Mouse (Mus musculus) ES-E14 (cell line): Measurements from ENCODE around the gene Hdac10. TPM values are rescaled to one million over a fixed set of nuclear protein-coding genes. Genes with fewer than 3 reads are reported as not detected.

Experiments used
- DNase-seq: peaks from one replicate; pipeline ENCODE4 v3.0.0-alpha.2; 2013; ENCODE audit warnings: low read depth, low spot score
- H3K27ac ChIP-seq: 2 replicates; pipeline ENCODE4 v1.5.1; 2012; ENCODE audit warnings: low read depth, mild to moderate bottlenecking, low read length, moderate library complexity, mixed read lengths; ENCODE audit not compliant: poor library complexity, insufficient read depth, severe bottlenecking
- H3K36me3 ChIP-seq: 2 replicates; pipeline ENCODE4 v1.6.1; 2012; ENCODE audit warnings: mild to moderate bottlenecking, low read length, moderate library complexity, mixed read lengths; ENCODE audit not compliant: control insufficient read depth, poor library complexity, insufficient read depth, severe bottlenecking
- H3K4me1 ChIP-seq, 2 experiments: fragments of 150-350 bp in 1 of 2; sonication (generic) in 1 of 2; 2 replicates each; pipeline ENCODE4 v1.6.1; 2012; ENCODE audit warnings: low read length in 2 of 2, mild to moderate bottlenecking in 1 of 2, mixed read lengths in 1 of 2; ENCODE audit not compliant: control insufficient read depth in 2 of 2, insufficient read depth in 2 of 2, poor library complexity in 1 of 2
- H3K4me3 ChIP-seq, 2 experiments: fragments of 150-350 bp in 1 of 2; sonication (generic) in 1 of 2; 2 replicates each; pipeline ENCODE4 v1.5.1; 2012; ENCODE audit warnings: low read length in 2 of 2, low read depth in 1 of 2, mild to moderate bottlenecking in 1 of 2, mixed read lengths in 1 of 2; ENCODE audit not compliant: insufficient read depth in 1 of 2, poor library complexity in 1 of 2, severe bottlenecking in 1 of 2
- H3K9ac ChIP-seq: 2 replicates; pipeline ENCODE4 v1.6.1; 2012; ENCODE audit warnings: low read depth, mild to moderate bottlenecking, low read length, mixed read lengths; ENCODE audit not compliant: poor library complexity, insufficient read depth, severe bottlenecking
- H3K9me3 ChIP-seq: fragments of 150-350 bp; sonication (generic); 2 replicates; pipeline ENCODE4 v1.6.1; 2012; ENCODE audit warnings: low read depth, mild to moderate bottlenecking, low read length; ENCODE audit not compliant: control insufficient read depth, insufficient read depth
- CHD2 ChIP-seq: IDR thresholded peaks from 2 replicates; pipeline ENCODE4 v1.6.1; 2014; ENCODE audit warnings: mild to moderate bottlenecking, low read depth, low read length, inconsistent platforms
- HCFC1 ChIP-seq: IDR thresholded peaks from 2 replicates; pipeline ENCODE4 v1.6.1; 2012; ENCODE audit warnings: low read length, inconsistent platforms, borderline replicate concordance; ENCODE audit not compliant: insufficient read depth
- MAFK ChIP-seq: IDR thresholded peaks from 2 replicates; pipeline ENCODE4 v1.6.1; 2014; ENCODE audit warnings: mild to moderate bottlenecking, low read depth, low read length, inconsistent platforms; ENCODE audit not compliant: insufficient read depth
- ZC3H11A ChIP-seq: IDR thresholded peaks from 2 replicates; pipeline ENCODE4 v1.6.1; 2012; ENCODE audit warnings: low read depth, mild to moderate bottlenecking, inconsistent platforms, low read length, borderline replicate concordance
- ZNF384 ChIP-seq: IDR thresholded peaks from 2 replicates; pipeline ENCODE4 v1.6.1; 2012; ENCODE audit warnings: low read depth, low read length, inconsistent platforms
- in situ Hi-C, 2 experiments: fragments of 600-800 bp; cut with MboI; formaldehyde crosslinking; loops; one replicate each; pipeline ENCODE4 v1.15.1; 2025; ENCODE audit warnings: low sequenced_read_pairs in 2 of 2, inconsistent platforms in 1 of 2; ENCODE audit not compliant: unreplicated experiment in 2 of 2
- total RNA-seq: library from RNA; depleted of rRNA; stranded (reverse); fragments of 300-350 nt; gene quantifications from 2 replicates; pipeline ENCODE4 v1.2.3, GENCODE M21; 2012

Hdac10 gene
- total RNA-seq, 1 experiment: 7.4 TPM

DNA sequence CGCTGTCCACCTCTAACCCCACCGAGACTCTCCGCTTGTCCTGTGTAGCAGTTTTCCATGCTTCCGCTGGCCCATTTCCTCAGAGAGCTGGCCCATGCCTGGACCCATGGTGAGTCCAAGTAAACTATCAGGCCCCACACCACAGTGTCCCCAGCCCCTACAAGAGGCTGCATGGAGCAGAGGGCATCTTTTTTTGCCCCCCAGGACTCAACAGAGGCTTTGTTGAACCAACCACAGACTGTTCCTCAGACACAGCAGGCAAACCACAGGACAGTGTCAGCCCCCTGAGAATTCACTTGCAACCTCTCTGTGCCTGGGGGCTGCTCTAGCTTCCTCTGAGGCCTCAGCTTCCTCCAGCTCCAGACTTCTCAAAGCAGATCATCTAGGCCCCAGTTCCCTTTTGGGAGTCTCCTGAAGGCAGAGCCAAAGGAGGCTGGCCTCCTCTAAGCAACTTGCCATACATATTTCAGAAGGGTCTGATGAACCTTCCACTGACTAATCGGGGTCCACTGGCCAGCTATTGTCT, 43.1 kb upstream of the Hdac10 start:
- peaks cover 2 to 58% of the 10 kb centered on the region in 2 experiments; a peak in 3 of 4 replicates for H3K4me1 ChIP-seq
- in situ Hi-C loops: no loop called here
- no peak overlapping the region for H3K27ac ChIP-seq
- H3K9me3 ChIP-seq: no peaks in the 10 kb centered on the region
- TF ChIP-seq HCFC1: no peak
- no peak for TF ChIP-seq ZNF384
- no peak for TF ChIP-seq CHD2
- no peak for TF ChIP-seq ZC3H11A
- TF ChIP-seq MAFK: no peak
- no peak overlapping the region for H3K4me3 ChIP-seq
- no peak overlapping the region for H3K9ac ChIP-seq
- no peak for DNase-seq
- peaks cover 25% of the 10 kb centered on the region for H3K36me3 ChIP-seq

DNA sequence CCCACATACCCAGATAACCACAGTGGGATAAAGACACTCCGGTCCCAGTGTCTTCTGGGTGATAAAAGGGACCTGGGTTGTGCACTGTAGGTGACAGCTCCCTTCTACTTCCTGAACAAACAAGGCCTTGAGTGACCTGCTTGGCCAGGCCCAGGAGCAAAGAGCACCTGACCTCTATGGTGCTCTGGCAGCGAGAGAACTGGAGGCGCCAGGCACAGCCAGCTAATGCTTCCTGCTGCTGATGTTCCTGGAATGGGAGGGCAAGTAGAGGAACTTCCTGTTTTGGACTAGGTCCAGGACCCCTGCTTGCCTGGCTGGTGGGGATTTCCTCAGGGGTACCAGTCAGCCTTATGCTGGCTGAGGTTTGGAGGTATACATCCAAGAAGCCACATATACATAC, 41.6 kb upstream of the Hdac10 start:
- Histone ChIP-seq H3K4me1 (peaks cover 2 to 53% of the 10 kb centered on the region in 2 experiments; a peak in 3 of 4 replicates), H3K9me3 (no peaks in the 10 kb centered on the region), H3K4me3 (no peak overlapping the region), H3K27ac (no peak overlapping the region), H3K9ac (no peak overlapping the region), H3K36me3 (peaks cover 39% of the 10 kb centered on the region)
- in situ Hi-C loops: no loop called here
- no peak for DNase-seq
- TF ChIP-seq CHD2 (no peak), HCFC1 (no peak), MAFK (no peak), ZNF384 (no peak), ZC3H11A (no peak)

DNA sequence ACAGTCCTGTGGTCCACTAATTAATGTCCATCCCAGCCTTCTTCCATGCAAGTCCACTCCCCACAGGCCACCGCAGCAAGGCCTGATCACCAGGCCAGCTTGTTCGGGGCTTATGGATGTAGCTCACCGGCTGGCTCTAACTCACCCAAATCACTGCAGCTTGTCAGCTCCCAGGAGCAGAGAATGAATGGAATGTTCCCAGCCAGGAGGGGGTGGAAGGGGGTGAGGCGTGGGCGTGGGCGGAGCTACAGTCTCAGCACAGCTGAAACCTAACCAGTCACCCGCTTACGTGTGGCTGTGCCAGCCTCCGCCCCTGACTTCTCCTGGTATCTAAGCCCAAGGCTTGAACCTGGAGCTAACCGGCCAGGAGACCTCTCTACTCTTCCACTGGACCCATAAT, 40.9 kb upstream of the Hdac10 start:
- in situ Hi-C loops: no loop called here
- Histone ChIP-seq H3K9me3 (no peaks in the 10 kb centered on the region), H3K9ac (0 out of 2 replicates have a peak overlapping the region, but pooled peaks have one; percentile 35), H3K4me1 (peaks cover 2 to 46% of the 10 kb centered on the region in 2 experiments; a peak in 3 of 4 replicates), H3K36me3 (peaks cover 45% of the 10 kb centered on the region), H3K27ac (no peak overlapping the region), H3K4me3 (peak overlapping the region in 1 of 2 experiments; percentile 14; a peak in 1 of 4 replicates)
- DNase-seq: no peak
- TF ChIP-seq CHD2: no peak
- no peak for TF ChIP-seq ZNF384
- TF ChIP-seq ZC3H11A: no peak
- no peak for TF ChIP-seq MAFK
- no peak for TF ChIP-seq HCFC1

DNA sequence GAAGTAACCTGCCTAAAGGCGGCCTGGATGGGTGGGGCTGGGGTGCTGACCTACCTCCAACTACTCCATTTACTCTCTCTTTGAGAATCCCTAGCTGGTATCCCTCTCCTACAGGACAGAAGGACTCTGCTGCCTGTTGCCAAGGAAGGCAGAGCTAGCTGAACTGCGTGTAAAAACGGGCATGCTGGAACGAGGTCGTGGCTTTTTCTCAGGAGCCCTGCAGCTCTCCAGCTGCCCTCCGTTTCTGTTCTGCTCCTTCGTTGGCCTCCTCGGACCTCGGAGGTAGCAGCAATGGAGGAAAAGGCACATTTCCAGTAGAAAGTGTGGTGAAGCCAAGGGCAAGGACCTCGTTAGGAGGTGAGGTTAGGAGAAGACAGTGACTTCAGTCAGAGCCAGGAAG, 40.4 kb upstream of the Hdac10 start:
- Histone ChIP-seq H3K9me3 (no peaks in the 10 kb centered on the region), H3K4me3 (peak overlapping the region in 1 of 2 experiments; percentile 14; a peak in 1 of 4 replicates), H3K27ac (no peak overlapping the region), H3K9ac (no peak overlapping the region), H3K36me3 (peaks cover 50% of the 10 kb centered on the region), H3K4me1 (peaks cover 2 to 42% of the 10 kb centered on the region in 2 experiments; a peak in 3 of 4 replicates)
- in situ Hi-C loops: no loop called here
- no peak for TF ChIP-seq MAFK
- no peak for TF ChIP-seq CHD2
- no peak for TF ChIP-seq HCFC1
- no peak for TF ChIP-seq ZNF384
- no peak for TF ChIP-seq ZC3H11A
- DNase-seq: no peak

DNA sequence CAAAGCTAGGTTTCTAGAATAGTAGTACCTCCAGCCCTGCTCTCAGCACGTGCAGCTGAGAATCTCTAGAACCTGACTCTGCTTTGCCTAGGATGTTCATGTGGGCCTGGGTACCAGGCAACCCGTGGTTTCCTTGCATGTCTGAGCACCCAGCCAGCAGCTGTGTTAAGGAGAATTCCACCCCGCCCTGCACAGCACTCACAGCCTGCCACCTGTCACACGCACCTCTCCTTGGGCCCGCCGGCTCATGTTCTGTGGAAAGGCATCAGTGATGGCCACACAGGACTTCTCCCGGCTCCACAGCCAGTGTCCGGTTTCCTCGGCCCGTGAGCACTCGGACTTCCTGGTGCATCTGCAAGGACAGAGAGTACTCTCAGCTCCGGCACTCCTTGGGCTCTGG, 37.0 kb upstream of the Hdac10 start:
- TF ChIP-seq HCFC1 (no peak), ZNF384 (no peak), MAFK (no peak), CHD2 (no peak), ZC3H11A (no peak)
- Histone ChIP-seq H3K4me3 (no peak overlapping the region), H3K9me3 (no peaks in the 10 kb centered on the region), H3K4me1 (peaks cover 0 to 43% of the 10 kb centered on the region in 2 experiments; a peak in 3 of 4 replicates), H3K36me3 (peaks cover 75% of the 10 kb centered on the region), H3K9ac (no peak overlapping the region), H3K27ac (no peak overlapping the region)
- DNase-seq: no peak
- in situ Hi-C loops: no loop called here
